Mouse (Mus musculus): ENCODE measurements around the gene Kcnj12. TPM values are rescaled to one million over a fixed set of nuclear protein-coding genes. Genes with fewer than 3 reads are reported as not detected.

The Kcnj12 gene
- 0.20 and 0.21 TPM in 2 replicates for polyA plus RNA-seq (2015; fragmentation: Nextera tagmentation; extraction: Ambion mirVana)

GRCm38 (mm10) chr11:61022550-61023391 is at the start of gene Kcnj12:
Gene Kcnj12, plus strand, starts transcription at chr11:61022564.
- WGBS, result under 1% methylated on average over 66 of the region's 81 CpGs
- Histone ChIP-seq H3K4me2 (peak within 1 kb of the TSS; percentile 100), H3K27me3 (peaks cover 92% of the 10 kb centered on the region), H3K4me1 (peaks cover 18% of the 10 kb centered on the region), H3K36me3 (no peaks in the 10 kb centered on the region), H3K9me3 (no peaks in the 10 kb centered on the region), H3K27ac (no peak within 1 kb of the TSS), H3K4me3 (peak within 1 kb of the TSS; percentile 62), H3K9ac (peak within 1 kb of the TSS; percentile 63)
- no peak for ATAC-seq (ENCODE audit: insufficient number of reproducible peaks, insufficient read depth, low FRiP score, low TSS enrichment, low read depth)

- no peak for ATAC-seq (ENCODE audit: insufficient number of reproducible peaks, insufficient read depth, low FRiP score, low TSS enrichment, low read depth)
- no peaks in the 10 kb centered on the region for H3K4me1 ChIP-seq
- no peaks in the 10 kb centered on the region for H3K36me3 ChIP-seq
- no peaks in the 10 kb centered on the region for H3K9me3 ChIP-seq
- no peak overlapping the region for H3K9ac ChIP-seq
- no peak overlapping the region for H3K4me2 ChIP-seq
- no peaks in the 10 kb centered on the region for H3K27me3 ChIP-seq
- WGBS, result 65% methylated on average over 11 of the region's 11 CpGs
- no peak overlapping the region for H3K4me3 ChIP-seq
- no peak overlapping the region for H3K27ac ChIP-seq
Measured at GRCm38 (mm10) chr11:60975097-60975496, 47.3 kb upstream of the Kcnj12 start.

- no peak overlapping the region for H3K9ac ChIP-seq
- no peak overlapping the region for H3K27ac ChIP-seq
- no peaks in the 10 kb centered on the region for H3K9me3 ChIP-seq
- 68% methylated on average over 2 of the region's 2 CpGs for WGBS
- no peak overlapping the region for H3K4me3 ChIP-seq
- H3K27me3 ChIP-seq, result no peaks in the 10 kb centered on the region
- H3K4me2 ChIP-seq, result no peak overlapping the region
- no peak for ATAC-seq (ENCODE audit: insufficient number of reproducible peaks, insufficient read depth, low FRiP score, low TSS enrichment, low read depth)
- no peaks in the 10 kb centered on the region for H3K4me1 ChIP-seq
- no peaks in the 10 kb centered on the region for H3K36me3 ChIP-seq
Measured at GRCm38 (mm10) chr11:60976234-60976633, 46.1 kb upstream of the Kcnj12 start.

- H3K36me3 ChIP-seq, result no peaks in the 10 kb centered on the region
- no peak overlapping the region for H3K4me2 ChIP-seq
- ATAC-seq (ENCODE audit: insufficient number of reproducible peaks, insufficient read depth, low FRiP score, low TSS enrichment, low read depth), result no peak
- no peak overlapping the region for H3K27ac ChIP-seq
- peaks cover under 1% of the 10 kb centered on the region; the same call in 1 of the 2 replicates for H3K4me1 ChIP-seq
- H3K4me3 ChIP-seq, result no peak overlapping the region
- no peaks in the 10 kb centered on the region for H3K27me3 ChIP-seq
- no peak overlapping the region for H3K9ac ChIP-seq
- WGBS, result 19% methylated on average over 7 of the region's 8 CpGs
- no peaks in the 10 kb centered on the region for H3K9me3 ChIP-seq
Measured at GRCm38 (mm10) chr11:60976742-60977141, 45.6 kb upstream of the Kcnj12 start.

- peaks cover 5% of the 10 kb centered on the region; the same call in 1 of the 2 replicates for H3K4me1 ChIP-seq
- H3K9me3 ChIP-seq, result no peaks in the 10 kb centered on the region
- H3K4me2 ChIP-seq, result no peak overlapping the region
- no peak overlapping the region for H3K4me3 ChIP-seq
- WGBS, result 58% methylated on average over 3 of the region's 3 CpGs
- no peak overlapping the region for H3K9ac ChIP-seq
- ATAC-seq (ENCODE audit: insufficient number of reproducible peaks, insufficient read depth, low FRiP score, low TSS enrichment, low read depth), result no peak
- H3K27me3 ChIP-seq, result no peaks in the 10 kb centered on the region
- H3K27ac ChIP-seq, result no peak overlapping the region
- no peaks in the 10 kb centered on the region for H3K36me3 ChIP-seq
Measured at GRCm38 (mm10) chr11:60977153-60977552, 45.2 kb upstream of the Kcnj12 start.

- Histone ChIP-seq H3K9me3 (no peaks in the 10 kb centered on the region), H3K36me3 (no peaks in the 10 kb centered on the region), H3K4me3 (no peak overlapping the region), H3K4me2 (no peak overlapping the region), H3K27me3 (no peaks in the 10 kb centered on the region), H3K27ac (no peak overlapping the region), H3K9ac (no peak overlapping the region), H3K4me1 (peaks cover 5% of the 10 kb centered on the region; the same call in 1 of the 2 replicates)
- ATAC-seq (ENCODE audit: insufficient number of reproducible peaks, insufficient read depth, low FRiP score, low TSS enrichment, low read depth), result no peak
- 80% methylated on average over 2 of the region's 2 CpGs for WGBS
Measured at GRCm38 (mm10) chr11:60978658-60979057, 43.7 kb upstream of the Kcnj12 start.

GRCm38 (mm10) chr11:60979788-60980187 is 42.6 kb upstream of the Kcnj12 start:
- no peak for ATAC-seq (ENCODE audit: insufficient number of reproducible peaks, insufficient read depth, low FRiP score, low TSS enrichment, low read depth)
- H3K4me2 ChIP-seq, result no peak overlapping the region
- H3K36me3 ChIP-seq, result no peaks in the 10 kb centered on the region
- no peak overlapping the region for H3K4me3 ChIP-seq
- no peaks in the 10 kb centered on the region for H3K9me3 ChIP-seq
- peaks cover 6% of the 10 kb centered on the region; the same call in 1 of the 2 replicates for H3K4me1 ChIP-seq
- no peak overlapping the region for H3K27ac ChIP-seq
- WGBS, result 80% methylated on average over 5 of the region's 5 CpGs
- H3K9ac ChIP-seq, result no peak overlapping the region
- H3K27me3 ChIP-seq, result no peaks in the 10 kb centered on the region

GRCm38 (mm10) chr11:60981693-60982486 is 40.5 kb upstream of the Kcnj12 start:
- ATAC-seq (ENCODE audit: insufficient number of reproducible peaks, insufficient read depth, low FRiP score, low TSS enrichment, low read depth), result no peak
- Histone ChIP-seq H3K27ac (no peak overlapping the region), H3K9me3 (no peaks in the 10 kb centered on the region), H3K9ac (no peak overlapping the region), H3K36me3 (no peaks in the 10 kb centered on the region), H3K4me2 (no peak overlapping the region), H3K4me1 (peaks cover 10% of the 10 kb centered on the region; the same call in 1 of the 2 replicates), H3K4me3 (no peak overlapping the region), H3K27me3 (no peaks in the 10 kb centered on the region)
- WGBS, result 58% methylated on average over 14 of the region's 14 CpGs

GRCm38 (mm10) chr11:60984912-60985558 is 37.3 kb upstream of the Kcnj12 start:
- H3K9me3 ChIP-seq, result no peaks in the 10 kb centered on the region
- H3K9ac ChIP-seq, result 0 out of 2 replicates have a peak overlapping the region, but pooled peaks have one; percentile 27
- no peaks in the 10 kb centered on the region for H3K27me3 ChIP-seq
- no peak overlapping the region for H3K4me2 ChIP-seq
- no peak for ATAC-seq (ENCODE audit: insufficient number of reproducible peaks, insufficient read depth, low FRiP score, low TSS enrichment, low read depth)
- 53% methylated on average over 13 of the region's 13 CpGs for WGBS
- peaks cover 10% of the 10 kb centered on the region; the same call in 1 of the 2 replicates for H3K4me1 ChIP-seq
- no peak overlapping the region for H3K27ac ChIP-seq
- H3K4me3 ChIP-seq, result no peak overlapping the region
- no peaks in the 10 kb centered on the region for H3K36me3 ChIP-seq

- Histone ChIP-seq H3K9me3 (no peaks in the 10 kb centered on the region), H3K4me2 (no peak overlapping the region), H3K27ac (no peak overlapping the region), H3K36me3 (no peaks in the 10 kb centered on the region), H3K4me3 (no peak overlapping the region), H3K9ac (no peak overlapping the region), H3K27me3 (no peaks in the 10 kb centered on the region), H3K4me1 (no peaks in the 10 kb centered on the region)
- ATAC-seq (ENCODE audit: insufficient number of reproducible peaks, insufficient read depth, low FRiP score, low TSS enrichment, low read depth), result no peak
- 72% methylated on average over 3 of the region's 3 CpGs for WGBS
Measured at GRCm38 (mm10) chr11:60990428-60990827, 31.9 kb upstream of the Kcnj12 start.

- Histone ChIP-seq H3K27ac (no peak overlapping the region), H3K9me3 (no peaks in the 10 kb centered on the region), H3K9ac (no peak overlapping the region), H3K4me1 (0 out of 2 replicates have a peak, but pooled peaks cover 4% of the 10 kb centered on the region), H3K4me2 (no peak overlapping the region), H3K36me3 (no peaks in the 10 kb centered on the region), H3K4me3 (no peak overlapping the region), H3K27me3 (no peaks in the 10 kb centered on the region)
- WGBS, result 72% methylated on average over 8 of the region's 8 CpGs
- no peak for ATAC-seq (ENCODE audit: insufficient number of reproducible peaks, insufficient read depth, low FRiP score, low TSS enrichment, low read depth)
Measured at GRCm38 (mm10) chr11:61002736-61003135, 19.6 kb upstream of the Kcnj12 start.

Measured in embryonic facial prominence, embryonic 13.5 days (tissue).